Mouse (Mus musculus): ENCODE data around the gene Zfpm1. TPM values are rescaled to one million over a fixed set of nuclear protein-coding genes. Genes with fewer than 3 reads are reported as not detected.

Zfpm1 gene
- polyA plus RNA-seq, 1 experiment, result 32.1 TPM

GRCm38 (mm10) chr8:122338852-122339251, 56.9 kb downstream of the Zfpm1 start:
- TF ChIP-seq CTCF (IDR thresholded peaks at IDR 0.05; ENCODE audit: extremely low read depth, insufficient read depth, low read length) (peak; percentile 36), POLR2A (IDR thresholded peaks at IDR 0.05; ENCODE audit: extremely low read depth, insufficient read depth, low read length) (no peak)
- Histone ChIP-seq H3K4me3 (ENCODE audit: insufficient read depth, low read length) (no peak overlapping the region), H3K27ac (ENCODE audit: insufficient read depth, low read length) (no peak overlapping the region), H3K4me1 (ENCODE audit: control insufficient read depth, insufficient read depth, low read length) (peaks cover 4% of the 10 kb centered on the region)

GRCm38 (mm10) chr8:122340761-122341160, 58.8 kb downstream of the Zfpm1 start:
- Histone ChIP-seq H3K27ac (ENCODE audit: insufficient read depth, low read length) (no peak overlapping the region), H3K4me1 (ENCODE audit: control insufficient read depth, insufficient read depth, low read length) (peaks cover 7% of the 10 kb centered on the region), H3K4me3 (ENCODE audit: insufficient read depth, low read length) (no peak overlapping the region)
- TF ChIP-seq CTCF (IDR thresholded peaks at IDR 0.05; ENCODE audit: extremely low read depth, insufficient read depth, low read length) (no peak), POLR2A (IDR thresholded peaks at IDR 0.05; ENCODE audit: extremely low read depth, insufficient read depth, low read length) (no peak)

DNA sequence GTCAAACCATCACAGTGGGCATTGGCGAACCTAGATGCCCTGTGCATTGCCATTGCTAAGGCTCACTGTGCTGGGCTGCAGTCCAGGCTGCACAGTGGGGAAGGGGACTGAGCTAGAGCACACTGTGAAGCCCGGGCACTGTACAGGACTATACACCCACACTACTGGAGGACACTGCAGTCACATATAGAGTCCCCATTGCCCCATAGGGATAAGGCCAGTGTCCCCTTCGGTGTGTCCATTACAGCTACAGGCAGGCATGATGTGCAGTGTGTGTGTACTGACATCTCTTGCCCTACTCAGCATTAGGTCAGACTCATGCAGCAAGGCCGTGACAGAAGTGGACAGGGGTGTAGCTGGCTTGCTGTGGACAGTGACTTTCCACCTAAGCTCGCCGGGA, 59.8 kb downstream of the Zfpm1 start:
- TF ChIP-seq CTCF (IDR thresholded peaks at IDR 0.05; ENCODE audit: extremely low read depth, insufficient read depth, low read length) (no peak), POLR2A (IDR thresholded peaks at IDR 0.05; ENCODE audit: extremely low read depth, insufficient read depth, low read length) (no peak)
- H3K4me3 ChIP-seq (ENCODE audit: insufficient read depth, low read length), result no peak overlapping the region
- peaks cover 7% of the 10 kb centered on the region for H3K4me1 ChIP-seq (ENCODE audit: control insufficient read depth, insufficient read depth, low read length)
- H3K27ac ChIP-seq (ENCODE audit: insufficient read depth, low read length), result no peak overlapping the region

DNA sequence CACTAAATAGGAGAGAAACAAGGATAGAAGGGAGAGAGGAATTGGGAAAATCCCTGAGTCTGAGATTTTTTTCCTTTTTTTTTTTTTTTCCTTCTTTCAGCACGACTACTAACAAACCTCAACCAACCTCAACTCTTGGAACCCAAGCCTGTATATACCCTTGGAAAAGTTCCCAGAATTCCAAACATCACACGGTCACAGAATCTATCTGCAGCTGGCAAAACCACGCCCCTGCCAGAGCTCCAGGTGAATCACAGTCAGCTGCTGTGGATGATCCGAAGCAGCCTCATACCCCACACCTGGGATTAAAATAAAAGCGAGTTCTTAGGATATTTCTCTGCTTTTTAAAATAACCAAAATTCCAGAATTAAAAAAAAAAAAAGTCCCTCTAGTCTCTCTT, 60.4 kb downstream of the Zfpm1 start:
- TF ChIP-seq POLR2A (IDR thresholded peaks at IDR 0.05; ENCODE audit: extremely low read depth, insufficient read depth, low read length) (no peak), CTCF (IDR thresholded peaks at IDR 0.05; ENCODE audit: extremely low read depth, insufficient read depth, low read length) (no peak)
- Histone ChIP-seq H3K4me3 (ENCODE audit: insufficient read depth, low read length) (no peak overlapping the region), H3K4me1 (ENCODE audit: control insufficient read depth, insufficient read depth, low read length) (peaks cover 7% of the 10 kb centered on the region), H3K27ac (ENCODE audit: insufficient read depth, low read length) (no peak overlapping the region)

- Histone ChIP-seq H3K27ac (ENCODE audit: insufficient read depth, low read length) (peak overlapping the region; percentile 44; the same call in 1 of the 2 replicates), H3K4me3 (ENCODE audit: insufficient read depth, low read length) (peak overlapping the region; percentile 13; the same call in 1 of the 2 replicates), H3K4me1 (ENCODE audit: control insufficient read depth, insufficient read depth, low read length) (peaks cover 10% of the 10 kb centered on the region)
- TF ChIP-seq CTCF (IDR thresholded peaks at IDR 0.05; ENCODE audit: extremely low read depth, insufficient read depth, low read length), result peak; percentile 12; the same call in 1 of the 2 replicates
- TF ChIP-seq POLR2A (IDR thresholded peaks at IDR 0.05; ENCODE audit: extremely low read depth, insufficient read depth, low read length), result peak; percentile 49; the same call in 1 of the 2 replicates
Measured at GRCm38 (mm10) chr8:122342806-122343209, 60.9 kb downstream of the Zfpm1 start.

GRCm38 (mm10) chr8:122343341-122343740, 61.4 kb downstream of the Zfpm1 start:
- no peak for TF ChIP-seq CTCF (IDR thresholded peaks at IDR 0.05; ENCODE audit: extremely low read depth, insufficient read depth, low read length)
- no peak for TF ChIP-seq POLR2A (IDR thresholded peaks at IDR 0.05; ENCODE audit: extremely low read depth, insufficient read depth, low read length)
- Histone ChIP-seq H3K27ac (ENCODE audit: insufficient read depth, low read length) (peak overlapping the region; percentile 44), H3K4me3 (ENCODE audit: insufficient read depth, low read length) (peak overlapping the region; percentile 13), H3K4me1 (ENCODE audit: control insufficient read depth, insufficient read depth, low read length) (peaks cover 10% of the 10 kb centered on the region)

GRCm38 (mm10) chr8:122343758-122344157, 61.8 kb downstream of the Zfpm1 start:
- TF ChIP-seq POLR2A (IDR thresholded peaks at IDR 0.05; ENCODE audit: extremely low read depth, insufficient read depth, low read length) (no peak), CTCF (IDR thresholded peaks at IDR 0.05; ENCODE audit: extremely low read depth, insufficient read depth, low read length) (no peak)
- Histone ChIP-seq H3K4me3 (ENCODE audit: insufficient read depth, low read length) (peak overlapping the region; percentile 13), H3K27ac (ENCODE audit: insufficient read depth, low read length) (peak overlapping the region; percentile 44; the same call in 1 of the 2 replicates), H3K4me1 (ENCODE audit: control insufficient read depth, insufficient read depth, low read length) (peaks cover 10% of the 10 kb centered on the region)

DNA sequence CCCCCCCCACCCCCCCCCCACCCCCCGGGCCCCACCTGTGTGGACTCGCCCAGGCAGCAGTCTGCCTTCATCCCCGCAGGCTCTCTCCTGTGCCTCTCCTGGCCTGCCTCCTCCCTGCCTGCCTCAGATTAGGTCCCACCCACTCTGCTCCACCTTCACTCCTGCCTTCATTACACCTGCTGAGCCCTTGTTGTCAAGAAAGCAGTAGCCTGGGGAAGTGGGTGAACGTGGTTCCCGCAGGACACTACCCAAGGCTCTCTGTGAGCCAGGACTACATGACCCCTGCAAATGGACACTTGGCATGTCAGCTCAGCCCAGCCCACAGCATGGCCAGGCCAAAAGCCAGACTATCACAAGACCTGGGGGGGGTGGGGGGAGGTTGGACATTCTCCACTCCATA, 62.3 kb downstream of the Zfpm1 start:
- 0 out of 2 replicates have a peak overlapping the region, but pooled peaks have one; percentile 54 for H3K27ac ChIP-seq (ENCODE audit: insufficient read depth, low read length)
- peaks cover 10% of the 10 kb centered on the region for H3K4me1 ChIP-seq (ENCODE audit: control insufficient read depth, insufficient read depth, low read length)
- H3K4me3 ChIP-seq (ENCODE audit: insufficient read depth, low read length), result peak overlapping the region; percentile 13; the same call in 1 of the 2 replicates
- TF ChIP-seq CTCF (IDR thresholded peaks at IDR 0.05; ENCODE audit: extremely low read depth, insufficient read depth, low read length), result no peak
- peak; percentile 14; the same call in 1 of the 2 replicates for TF ChIP-seq POLR2A (IDR thresholded peaks at IDR 0.05; ENCODE audit: extremely low read depth, insufficient read depth, low read length)

DNA sequence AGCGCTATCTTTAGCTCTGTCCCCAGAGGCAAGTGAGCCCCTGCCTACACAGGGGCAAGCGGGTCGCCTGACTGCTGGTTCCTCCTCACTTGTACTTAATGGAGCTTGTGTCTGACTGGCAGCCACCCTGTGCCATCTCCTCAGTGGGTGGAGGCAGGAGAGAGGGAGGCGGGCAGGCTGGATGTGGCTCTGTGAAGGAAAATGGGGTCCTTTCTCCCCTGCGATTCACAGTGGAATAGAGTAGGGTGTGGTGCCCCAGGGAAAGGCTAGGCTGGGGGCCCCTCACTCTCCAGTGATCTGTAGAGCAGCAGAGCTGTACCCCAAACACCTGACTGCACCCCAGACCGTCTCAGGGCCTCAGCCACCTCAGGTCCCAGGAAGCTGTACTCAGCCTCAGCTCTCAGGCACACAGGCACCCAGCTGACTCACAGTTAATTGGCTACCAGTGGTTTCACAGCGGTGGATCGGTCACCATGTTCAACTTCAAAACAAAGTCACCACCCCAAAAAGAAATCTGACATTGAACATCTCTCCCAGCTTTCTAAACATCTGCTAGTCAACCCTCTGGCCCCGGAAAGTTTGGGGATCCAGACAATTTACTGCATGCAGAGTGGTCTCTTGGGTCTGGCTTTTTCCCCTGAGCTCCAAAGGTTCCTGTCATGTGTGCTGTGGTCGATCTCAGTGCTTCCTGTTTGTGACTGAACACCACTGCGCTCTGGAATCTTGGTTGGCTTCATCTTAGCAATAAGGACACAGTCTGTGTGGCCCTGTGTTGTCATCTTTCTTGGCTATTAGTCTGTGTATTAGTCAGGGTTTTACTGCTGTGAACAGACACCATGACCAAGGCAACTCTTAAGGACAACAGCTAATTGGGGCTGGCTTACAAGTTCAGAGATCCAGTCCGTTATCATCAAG, 63.5 kb downstream of the Zfpm1 start:
- no peak for TF ChIP-seq CTCF (IDR thresholded peaks at IDR 0.05; ENCODE audit: extremely low read depth, insufficient read depth, low read length)
- no peak; the same call in 1 of the 2 replicates for TF ChIP-seq POLR2A (IDR thresholded peaks at IDR 0.05; ENCODE audit: extremely low read depth, insufficient read depth, low read length)
- H3K4me3 ChIP-seq (ENCODE audit: insufficient read depth, low read length), result no peak overlapping the region
- H3K4me1 ChIP-seq (ENCODE audit: control insufficient read depth, insufficient read depth, low read length), result peaks cover 10% of the 10 kb centered on the region
- no peak overlapping the region for H3K27ac ChIP-seq (ENCODE audit: insufficient read depth, low read length)

All from cortical plate, adult 2 months (tissue).